Mouse (Mus musculus) bone marrow, adult 2 months (tissue): ENCODE results near the gene Olfr1375.

Source experiments
- CTCF ChIP-seq: fragments of 200-500 bp; IDR thresholded peaks from 2 replicates; pipeline ENCODE4 v1.5.1; 2011; ENCODE audit warnings: low read length, control low read depth; ENCODE audit not compliant: control insufficient read depth, insufficient read depth
- POLR2A ChIP-seq: fragments of 200-500 bp; IDR thresholded peaks from 2 replicates; pipeline ENCODE4 v1.6.1; 2011; ENCODE audit warnings: low read depth, mild to moderate bottlenecking, control low read depth, low read length, borderline replicate concordance; ENCODE audit not compliant: control insufficient read depth

GRCm38 (mm10) chr11:51013936-51014335 lies 34.0 kb upstream of the Olfr1375 start, which contains the start of gene Olfr54:
- TF ChIP-seq CTCF (no peak), POLR2A (no peak)
